Mouse (Mus musculus) forebrain, embryonic 12.5 days (tissue): ENCODE measurements around the gene Efcab7. TPM values are rescaled to one million over a fixed set of nuclear protein-coding genes. Genes with fewer than 3 reads are reported as not detected.
A peak's percentile ranks its signal among the peaks of the same experiment; 100 is the strongest.

Experiments used
- ATAC-seq: fragments of 200-750 bp; cut with Nextera tagmentation; 2 replicates; pipeline ENCODE4 v1.8.0; 2017; ENCODE audit warnings: moderate TSS enrichment; ENCODE audit not compliant: low FRiP score
- H3K27ac ChIP-seq: fragments of 300-500 bp; sonication (generic); 2 replicates; pipeline ENCODE4 v1.5.1; 2016; ENCODE audit warnings: mild to moderate bottlenecking
- H3K27me3 ChIP-seq: fragments of 300-500 bp; sonication (generic); 2 replicates; pipeline ENCODE4 v1.6.1; 2016; ENCODE audit warnings: mild to moderate bottlenecking
- H3K36me3 ChIP-seq: fragments of 300-500 bp; sonication (generic); replicated peaks from 2 replicates; pipeline ENCODE4 v1.6.1; 2016; ENCODE audit warnings: mild to moderate bottlenecking
- H3K4me1 ChIP-seq: fragments of 300-500 bp; sonication (generic); 2 replicates; pipeline ENCODE4 v1.6.1; 2016
- H3K4me2 ChIP-seq: fragments of 300-500 bp; sonication (generic); 2 replicates; pipeline ENCODE4 v1.6.1; 2016; ENCODE audit warnings: mild to moderate bottlenecking, moderate library complexity
- H3K4me3 ChIP-seq: fragments of 300-500 bp; sonication (generic); replicated peaks from 2 replicates; pipeline ENCODE4 v1.5.1; 2016; ENCODE audit warnings: mild to moderate bottlenecking
- H3K9ac ChIP-seq: fragments of 300-500 bp; sonication (generic); 2 replicates; pipeline ENCODE4 v1.6.1; 2016; ENCODE audit warnings: mild to moderate bottlenecking
- H3K9me3 ChIP-seq: fragments of 300-500 bp; sonication (generic); 2 replicates; pipeline ENCODE4 v1.6.1; 2016
- WGBS: fragments of 180-500 bp; shearing (Covaris S2); methylation state at CpG from one replicate; pipeline ENCODE4 v1.1.7; 2016; 5-methylcytosine and 5-hydroxymethylcytosine counted together
- polyA plus RNA-seq: library from polyadenylated mRNA; unstranded; fragments of >200 nt; fragmentation: Nextera tagmentation; extraction: Ambion mirVana; gene quantifications from 2 replicates; pipeline ENCODE4 v1.2.1, GENCODE M21; 2016

Gene Efcab7
- 28.9 and 30.8 TPM in 2 replicates for polyA plus RNA-seq

GRCm38 (mm10) chr4:99829094-99830073, at the start of gene Efcab7:
Gene Efcab7 (plus strand): TSS chr4:99829198.
- Histone ChIP-seq H3K4me2 (peak within 1 kb of the TSS; percentile 66), H3K27me3 (no peaks in the 10 kb centered on the region), H3K4me1 (peaks cover 8% of the 10 kb centered on the region), H3K9ac (peak within 1 kb of the TSS; percentile 84), H3K9me3 (no peaks in the 10 kb centered on the region), H3K36me3 (no peaks in the 10 kb centered on the region), H3K27ac (peak within 1 kb of the TSS; percentile 95), H3K4me3 (peak within 1 kb of the TSS; percentile 73)
- under 1% methylated on average over 48 of the region's 48 CpGs for WGBS
- peak; percentile 90 for ATAC-seq

- H3K9ac ChIP-seq: no peak overlapping the region
- H3K9me3 ChIP-seq: no peaks in the 10 kb centered on the region
- 94% methylated on average over 6 of the region's 6 CpGs for WGBS
- no peaks in the 10 kb centered on the region for H3K4me1 ChIP-seq
- no peak overlapping the region for H3K4me2 ChIP-seq
- no peak for ATAC-seq
- no peaks in the 10 kb centered on the region for H3K27me3 ChIP-seq
- H3K36me3 ChIP-seq: no peaks in the 10 kb centered on the region; the same call in 1 of the 2 replicates
- H3K4me3 ChIP-seq: no peak overlapping the region
- no peak overlapping the region for H3K27ac ChIP-seq
Measured at GRCm38 (mm10) chr4:99792365-99792764, 36.6 kb upstream of the Efcab7 start.

- H3K4me3 ChIP-seq: no peak overlapping the region
- H3K9me3 ChIP-seq: no peaks in the 10 kb centered on the region
- 93% methylated on average over 7 of the region's 7 CpGs for WGBS
- no peak for ATAC-seq
- no peaks in the 10 kb centered on the region for H3K36me3 ChIP-seq
- no peaks in the 10 kb centered on the region for H3K27me3 ChIP-seq
- H3K27ac ChIP-seq: no peak overlapping the region
- H3K4me1 ChIP-seq: no peaks in the 10 kb centered on the region
- no peak overlapping the region for H3K4me2 ChIP-seq
- H3K9ac ChIP-seq: no peak overlapping the region
Measured at GRCm38 (mm10) chr4:99816697-99817460, 12.1 kb upstream of the Efcab7 start.

- peak overlapping the region; percentile 84; the same call in 1 of the 2 replicates for H3K9ac ChIP-seq
- WGBS: 45% methylated on average over 4 of the region's 4 CpGs
- no peaks in the 10 kb centered on the region for H3K27me3 ChIP-seq
- H3K4me1 ChIP-seq: peaks cover 8% of the 10 kb centered on the region
- no peak for ATAC-seq
- no peaks in the 10 kb centered on the region for H3K9me3 ChIP-seq
- H3K4me2 ChIP-seq: peak overlapping the region; percentile 66
- peak overlapping the region; percentile 73 for H3K4me3 ChIP-seq
- H3K27ac ChIP-seq: no peak overlapping the region
- H3K36me3 ChIP-seq: no peaks in the 10 kb centered on the region
Measured at GRCm38 (mm10) chr4:99828337-99828736, 661 bp upstream of the Efcab7 start.

- ATAC-seq: no peak; the same call in 1 of the 2 replicates
Measured at GRCm38 (mm10) chr4:99828739-99829093, 282 bp upstream of the Efcab7 start.

GRCm38 (mm10) chr4:99881882-99882281, 52.9 kb downstream of the Efcab7 start:
- H3K27ac ChIP-seq: no peak overlapping the region

More at GRCm38 (mm10) chr4:99828739-99829093, 282 bp upstream of the Efcab7 start:
- Histone ChIP-seq H3K27ac (peak overlapping the region; percentile 95), H3K4me3 (peak overlapping the region; percentile 73), H3K9me3 (no peaks in the 10 kb centered on the region), H3K36me3 (no peaks in the 10 kb centered on the region), H3K27me3 (no peaks in the 10 kb centered on the region), H3K9ac (peak overlapping the region; percentile 84), H3K4me1 (peaks cover 8% of the 10 kb centered on the region), H3K4me2 (peak overlapping the region; percentile 66)
- under 1% methylated on average over 7 of the region's 7 CpGs for WGBS

GRCm38 (mm10) chr4:99882405-99882804, 53.4 kb downstream of the Efcab7 start:
- H3K9me3 ChIP-seq: no peaks in the 10 kb centered on the region
- no peak overlapping the region for H3K4me3 ChIP-seq
- H3K4me1 ChIP-seq: 0 out of 2 replicates have a peak, but pooled peaks cover 4% of the 10 kb centered on the region
- H3K27ac ChIP-seq: no peak overlapping the region
- ATAC-seq: peak; percentile 51; the same call in 1 of the 2 replicates
- H3K9ac ChIP-seq: no peak overlapping the region
- H3K36me3 ChIP-seq: no peaks in the 10 kb centered on the region
- H3K27me3 ChIP-seq: no peaks in the 10 kb centered on the region
- H3K4me2 ChIP-seq: no peak overlapping the region

More at GRCm38 (mm10) chr4:99881882-99882281, 52.9 kb downstream of the Efcab7 start:
- H3K36me3 ChIP-seq: no peaks in the 10 kb centered on the region
- H3K27me3 ChIP-seq: no peaks in the 10 kb centered on the region
- H3K9ac ChIP-seq: no peak overlapping the region
- no peak overlapping the region for H3K4me3 ChIP-seq
- H3K9me3 ChIP-seq: no peaks in the 10 kb centered on the region
- 0 out of 2 replicates have a peak, but pooled peaks cover 4% of the 10 kb centered on the region for H3K4me1 ChIP-seq
- ATAC-seq: no peak
- no peak overlapping the region for H3K4me2 ChIP-seq

GRCm38 (mm10) chr4:99913894-99914451, 85.0 kb downstream of the Efcab7 start:
- Histone ChIP-seq H3K4me3 (no peak overlapping the region), H3K36me3 (no peaks in the 10 kb centered on the region), H3K9ac (no peak overlapping the region), H3K4me1 (no peaks in the 10 kb centered on the region), H3K9me3 (no peaks in the 10 kb centered on the region), H3K27me3 (no peaks in the 10 kb centered on the region), H3K4me2 (no peak overlapping the region), H3K27ac (no peak overlapping the region)
- no peak for ATAC-seq
- 68% methylated on average over 4 of the region's 4 CpGs for WGBS

- Histone ChIP-seq H3K9me3 (no peaks in the 10 kb centered on the region), H3K27ac (no peak overlapping the region), H3K36me3 (no peaks in the 10 kb centered on the region), H3K27me3 (no peaks in the 10 kb centered on the region; the same call in 1 of the 2 replicates), H3K4me3 (no peak overlapping the region), H3K9ac (no peak overlapping the region), H3K4me1 (peaks cover 10% of the 10 kb centered on the region), H3K4me2 (no peak overlapping the region)
- WGBS: 91% methylated on average over 4 of the region's 4 CpGs
- ATAC-seq: no peak
Measured at GRCm38 (mm10) chr4:99926380-99926779, 97.4 kb downstream of the Efcab7 start.

GRCm38 (mm10) chr4:99928521-99928920, 99.5 kb downstream of the Efcab7 start:
- no peak overlapping the region for H3K4me3 ChIP-seq

GRCm38 (mm10) chr4:99929149-99929612, 100.2 kb downstream of the Efcab7 start, which contains the start of gene Pgm1:
Gene Pgm1 (plus strand): TSS chr4:99929414.
- H3K9ac ChIP-seq: peak within 1 kb of the TSS; percentile 72
- no peaks in the 10 kb centered on the region; the same call in 1 of the 2 replicates for H3K27me3 ChIP-seq
- H3K4me2 ChIP-seq: peak within 1 kb of the TSS; percentile 94
- no peaks in the 10 kb centered on the region for H3K36me3 ChIP-seq
- peak within 1 kb of the TSS; percentile 62 for H3K4me3 ChIP-seq
- peak; percentile 88 for ATAC-seq
- WGBS: 5% methylated on average over 23 of the region's 23 CpGs
- peak within 1 kb of the TSS; percentile 77 for H3K27ac ChIP-seq
- peaks cover 11% of the 10 kb centered on the region for H3K4me1 ChIP-seq
- H3K9me3 ChIP-seq: no peaks in the 10 kb centered on the region

More at GRCm38 (mm10) chr4:99928521-99928920, 99.5 kb downstream of the Efcab7 start:
- WGBS: 86% methylated on average over 6 of the region's 6 CpGs
- Histone ChIP-seq H3K4me2 (no peak overlapping the region), H3K9me3 (no peaks in the 10 kb centered on the region), H3K27me3 (no peaks in the 10 kb centered on the region; the same call in 1 of the 2 replicates), H3K27ac (no peak overlapping the region), H3K9ac (no peak overlapping the region), H3K4me1 (peaks cover 11% of the 10 kb centered on the region), H3K36me3 (no peaks in the 10 kb centered on the region)
- ATAC-seq: no peak
